Mouse (Mus musculus) embryonic facial prominence, embryonic 13.5 days (tissue): ENCODE measurements around the gene Hoxa5. TPM values are rescaled to one million over a fixed set of nuclear protein-coding genes. Genes with fewer than 3 reads are reported as not detected.

Experiments used
- ATAC-seq: fragments of 200-750 bp; cut with Nextera tagmentation; 2 replicates; pipeline ENCODE4 v1.8.0; 2017; ENCODE audit warnings: low read depth; ENCODE audit not compliant: insufficient number of reproducible peaks, insufficient read depth, low FRiP score, low TSS enrichment
- H3K27ac ChIP-seq: fragments of 300-500 bp; sonication (generic); 2 replicates; pipeline ENCODE4 v1.5.1; 2015; ENCODE audit warnings: moderate library complexity, mild to moderate bottlenecking, inconsistent platforms
- H3K27me3 ChIP-seq: fragments of 300-500 bp; sonication (generic); 2 replicates; pipeline ENCODE4 v1.6.1; 2015; ENCODE audit warnings: mild to moderate bottlenecking, inconsistent platforms
- H3K36me3 ChIP-seq: fragments of 300-500 bp; sonication (generic); 2 replicates; pipeline ENCODE4 v1.6.1; 2015; ENCODE audit warnings: mild to moderate bottlenecking, inconsistent platforms
- H3K4me1 ChIP-seq: fragments of 300-500 bp; sonication (generic); 2 replicates; pipeline ENCODE4 v1.6.1; 2015; ENCODE audit warnings: inconsistent platforms
- H3K4me2 ChIP-seq: fragments of 300-500 bp; sonication (generic); 2 replicates; pipeline ENCODE4 v1.6.1; 2015; ENCODE audit warnings: moderate library complexity, mild to moderate bottlenecking, inconsistent platforms
- H3K4me3 ChIP-seq: fragments of 300-500 bp; sonication (generic); 2 replicates; pipeline ENCODE4 v1.5.1; 2015; ENCODE audit warnings: mild to moderate bottlenecking, inconsistent platforms
- H3K9ac ChIP-seq: fragments of 300-500 bp; sonication (generic); 2 replicates; pipeline ENCODE4 v1.6.1; 2015; ENCODE audit warnings: mild to moderate bottlenecking, inconsistent platforms
- H3K9me3 ChIP-seq: fragments of 300-500 bp; sonication (generic); 2 replicates; pipeline ENCODE4 v1.6.1; 2016; ENCODE audit warnings: inconsistent platforms
- WGBS: fragments of 180-500 bp; shearing (Covaris S2); methylation state at CpG from one replicate; pipeline ENCODE4 v1.1.7; 2015; ENCODE audit warnings: mixed read lengths; 5-methylcytosine and 5-hydroxymethylcytosine counted together
- polyA plus RNA-seq: library from polyadenylated mRNA; unstranded; fragments of >200 nt; fragmentation: Nextera tagmentation; extraction: Ambion mirVana; gene quantifications from 2 replicates; pipeline ENCODE4 v1.2.1, GENCODE M21; 2015

Gene Hoxa5
- polyA plus RNA-seq, 1 experiment from 2014 or later = 4.8 TPM

GRCm38 (mm10) chr6:52238976-52239375, 34.6 kb upstream of the Hoxa5 start:
- WGBS = 1% methylated on average over 7 of the region's 7 CpGs
- Histone ChIP-seq H3K9ac (no peak overlapping the region), H3K4me2 (no peak overlapping the region), H3K4me1 (0 out of 2 replicates have a peak, but pooled peaks cover 7% of the 10 kb centered on the region), H3K27ac (no peak overlapping the region), H3K27me3 (peaks cover 99% of the 10 kb centered on the region), H3K9me3 (no peaks in the 10 kb centered on the region), H3K36me3 (no peaks in the 10 kb centered on the region), H3K4me3 (no peak overlapping the region)
- no peak for ATAC-seq

GRCm38 (mm10) chr6:52238155-52238545, 33.8 kb upstream of the Hoxa5 start:
- Histone ChIP-seq H3K4me2 (no peak overlapping the region), H3K9me3 (no peaks in the 10 kb centered on the region), H3K4me3 (no peak overlapping the region), H3K27me3 (peaks cover 99% of the 10 kb centered on the region), H3K27ac (no peak overlapping the region), H3K9ac (no peak overlapping the region), H3K36me3 (no peaks in the 10 kb centered on the region), H3K4me1 (0 out of 2 replicates have a peak, but pooled peaks cover 8% of the 10 kb centered on the region)
- WGBS = 3% methylated on average over 7 of the region's 7 CpGs
- no peak for ATAC-seq

GRCm38 (mm10) chr6:52237346-52238154, 33.2 kb upstream of the Hoxa5 start:
- H3K9ac ChIP-seq = no peak overlapping the region
- 0 out of 2 replicates have a peak, but pooled peaks cover 8% of the 10 kb centered on the region for H3K4me1 ChIP-seq
- no peak overlapping the region for H3K27ac ChIP-seq
- no peaks in the 10 kb centered on the region for H3K36me3 ChIP-seq
- peaks cover 99% of the 10 kb centered on the region for H3K27me3 ChIP-seq
- no peak for ATAC-seq
- H3K9me3 ChIP-seq = no peaks in the 10 kb centered on the region
- no peak overlapping the region for H3K4me2 ChIP-seq
- WGBS = 11% methylated on average over 10 of the region's 10 CpGs
- no peak overlapping the region for H3K4me3 ChIP-seq

GRCm38 (mm10) chr6:52236806-52237205, 32.4 kb upstream of the Hoxa5 start:
- Histone ChIP-seq H3K9ac (no peak overlapping the region), H3K27me3 (peaks cover 99% of the 10 kb centered on the region), H3K4me1 (0 out of 2 replicates have a peak, but pooled peaks cover 8% of the 10 kb centered on the region), H3K36me3 (no peaks in the 10 kb centered on the region), H3K4me3 (no peak overlapping the region), H3K9me3 (no peaks in the 10 kb centered on the region), H3K4me2 (no peak overlapping the region), H3K27ac (no peak overlapping the region)
- 10% methylated on average over 3 of the region's 3 CpGs for WGBS
- no peak for ATAC-seq

- no peak overlapping the region for H3K9ac ChIP-seq
- H3K27me3 ChIP-seq = peaks cover 98% of the 10 kb centered on the region
- H3K9me3 ChIP-seq = no peaks in the 10 kb centered on the region
- H3K27ac ChIP-seq = no peak overlapping the region
- ATAC-seq = no peak
- 0 out of 2 replicates have a peak, but pooled peaks cover 8% of the 10 kb centered on the region for H3K4me1 ChIP-seq
- no peak overlapping the region for H3K4me2 ChIP-seq
- H3K36me3 ChIP-seq = no peaks in the 10 kb centered on the region
- no peak overlapping the region for H3K4me3 ChIP-seq
- WGBS = 17% methylated on average over 6 of the region's 6 CpGs
These were observed 31.5 kb upstream of the Hoxa5 start for GRCm38 (mm10) chr6:52235866-52236265.

- H3K27me3 ChIP-seq = peaks cover 98% of the 10 kb centered on the region
- no peak for ATAC-seq
- no peak overlapping the region for H3K9ac ChIP-seq
- H3K36me3 ChIP-seq = no peaks in the 10 kb centered on the region
- 23% methylated on average over 9 of the region's 9 CpGs for WGBS
- H3K4me3 ChIP-seq = no peak overlapping the region
- no peaks in the 10 kb centered on the region for H3K9me3 ChIP-seq
- H3K27ac ChIP-seq = no peak overlapping the region
- no peak overlapping the region for H3K4me2 ChIP-seq
- peaks cover 8% of the 10 kb centered on the region; the same call in 1 of the 2 replicates for H3K4me1 ChIP-seq
These were observed 30.9 kb upstream of the Hoxa5 start for GRCm38 (mm10) chr6:52235267-52235666.

- H3K4me3 ChIP-seq = peak overlapping the region; percentile 13; the same call in 1 of the 2 replicates
- no peak overlapping the region for H3K27ac ChIP-seq
- WGBS = 1% methylated on average over 67 of the region's 68 CpGs
- H3K36me3 ChIP-seq = no peaks in the 10 kb centered on the region
- H3K9ac ChIP-seq = no peak overlapping the region
- ATAC-seq = no peak
- H3K9me3 ChIP-seq = no peaks in the 10 kb centered on the region
- peaks cover 98% of the 10 kb centered on the region for H3K27me3 ChIP-seq
- H3K4me1 ChIP-seq = peaks cover 11% of the 10 kb centered on the region; the same call in 1 of the 2 replicates
- no peak overlapping the region for H3K4me2 ChIP-seq
These were observed 30.2 kb upstream of the Hoxa5 start for GRCm38 (mm10) chr6:52234428-52235140.

GRCm38 (mm10) chr6:52233546-52234427, 29.4 kb upstream of the Hoxa5 start:
- no peak for ATAC-seq
- Histone ChIP-seq H3K4me3 (peak overlapping the region; percentile 13; the same call in 1 of the 2 replicates), H3K9ac (no peak overlapping the region), H3K9me3 (no peaks in the 10 kb centered on the region), H3K36me3 (no peaks in the 10 kb centered on the region), H3K4me1 (peaks cover 14% of the 10 kb centered on the region; the same call in 1 of the 2 replicates), H3K27me3 (peaks cover 99% of the 10 kb centered on the region), H3K27ac (no peak overlapping the region), H3K4me2 (no peak overlapping the region)
- WGBS = 1% methylated on average over 70 of the region's 70 CpGs

GRCm38 (mm10) chr6:52232984-52233545, 28.7 kb upstream of the Hoxa5 start:
- peaks cover 14% of the 10 kb centered on the region; the same call in 1 of the 2 replicates for H3K4me1 ChIP-seq
- 3% methylated on average over 23 of the region's 23 CpGs for WGBS
- H3K4me3 ChIP-seq = no peak overlapping the region
- ATAC-seq = no peak
- H3K4me2 ChIP-seq = no peak overlapping the region
- H3K27ac ChIP-seq = no peak overlapping the region
- H3K9me3 ChIP-seq = no peaks in the 10 kb centered on the region
- H3K9ac ChIP-seq = no peak overlapping the region
- H3K36me3 ChIP-seq = no peaks in the 10 kb centered on the region
- peaks cover 98% of the 10 kb centered on the region for H3K27me3 ChIP-seq

- H3K27me3 ChIP-seq = peaks cover 97% of the 10 kb centered on the region
- no peak overlapping the region for H3K27ac ChIP-seq
- no peaks in the 10 kb centered on the region for H3K36me3 ChIP-seq
- WGBS = under 1% methylated on average over 18 of the region's 18 CpGs
- ATAC-seq = no peak
- no peak overlapping the region for H3K9ac ChIP-seq
- H3K4me1 ChIP-seq = peaks cover 14% of the 10 kb centered on the region; the same call in 1 of the 2 replicates
- H3K4me2 ChIP-seq = no peak overlapping the region
- H3K9me3 ChIP-seq = no peaks in the 10 kb centered on the region
- no peak overlapping the region for H3K4me3 ChIP-seq
These were observed 28.2 kb upstream of the Hoxa5 start for GRCm38 (mm10) chr6:52232568-52232965.
